Mouse (Mus musculus) heart, embryonic 11.5 days (tissue): ENCODE measurements around the gene Cnot1. TPM values are rescaled to one million over a fixed set of nuclear protein-coding genes. Genes with fewer than 3 reads are reported as not detected.

Source experiments
- ATAC-seq: fragments of 200-750 bp; cut with Nextera tagmentation; replicated peaks from 2 replicates; pipeline ENCODE4 v1.8.0; 2017; ENCODE audit warnings: moderate library complexity; ENCODE audit not compliant: insufficient number of reproducible peaks, low FRiP score, low TSS enrichment
- H3K27ac ChIP-seq: fragments of 300-500 bp; sonication (generic); 2 replicates; pipeline ENCODE4 v1.5.1; 2014; ENCODE audit warnings: mild to moderate bottlenecking, low read depth, low read length
- H3K27me3 ChIP-seq: fragments of 300-500 bp; sonication (generic); 2 replicates; pipeline ENCODE4 v1.6.1; 2014; ENCODE audit warnings: mild to moderate bottlenecking, low read length, mixed read lengths; ENCODE audit not compliant: control insufficient read depth, insufficient read depth
- H3K36me3 ChIP-seq: fragments of 300-500 bp; sonication (generic); 2 replicates; pipeline ENCODE4 v1.6.1; 2014; ENCODE audit warnings: mild to moderate bottlenecking, low read length, moderate library complexity, mixed read lengths; ENCODE audit not compliant: control insufficient read depth, insufficient read depth
- H3K4me1 ChIP-seq: fragments of 300-500 bp; sonication (generic); 2 replicates; pipeline ENCODE4 v1.6.1; 2014; ENCODE audit warnings: low read length; ENCODE audit not compliant: control insufficient read depth, insufficient read depth
- H3K4me2 ChIP-seq: fragments of 300-500 bp; sonication (generic); 2 replicates; pipeline ENCODE4 v1.6.1; 2014; ENCODE audit warnings: mild to moderate bottlenecking, moderate library complexity
- H3K4me3 ChIP-seq: fragments of 300-500 bp; sonication (generic); 2 replicates; pipeline ENCODE4 v1.5.1; 2014; ENCODE audit warnings: low read depth, low read length
- H3K9ac ChIP-seq: fragments of 300-500 bp; sonication (generic); 2 replicates; pipeline ENCODE4 v1.6.1; 2014; ENCODE audit warnings: mild to moderate bottlenecking, low read depth, low read length, moderate library complexity
- H3K9me3 ChIP-seq: fragments of 300-500 bp; sonication (generic); replicated peaks from 2 replicates; pipeline ENCODE4 v1.6.1; 2016; ENCODE audit warnings: low read length; ENCODE audit not compliant: control insufficient read depth
- WGBS: fragments of 180-500 bp; shearing (Covaris S2); extraction: QIAGEN DNeasy Blood & Tissue Kit; methylation state at CpG from one replicate; pipeline ENCODE4 v1.1.7; 2014; ENCODE audit not compliant: insufficient replicate concordance; 5-methylcytosine and 5-hydroxymethylcytosine counted together
- polyA plus RNA-seq: library from polyadenylated mRNA; unstranded; fragments of >200 nt; fragmentation: Nextera tagmentation; extraction: Ambion mirVana; gene quantifications from 2 replicates; pipeline ENCODE4 v1.2.1, GENCODE M21; 2014

The Cnot1 gene
- 72.8 and 94.6 TPM in 2 replicates for polyA plus RNA-seq

GRCm38 (mm10) chr8:95807331-95807843 lies at the start of gene Cnot1:
Gene Cnot1 (minus strand): TSS chr8:95807464.
- ATAC-seq = peak; percentile 95
- WGBS = under 1% methylated on average over 43 of the region's 44 CpGs
- H3K9ac ChIP-seq = peak within 1 kb of the TSS; percentile 100
- H3K36me3 ChIP-seq = no peaks in the 10 kb centered on the region
- peaks cover 22% of the 10 kb centered on the region for H3K4me1 ChIP-seq
- H3K27me3 ChIP-seq = no peaks in the 10 kb centered on the region
- H3K9me3 ChIP-seq = no peaks in the 10 kb centered on the region
- H3K4me3 ChIP-seq = peak within 1 kb of the TSS; percentile 100
- peak within 1 kb of the TSS; percentile 98 for H3K27ac ChIP-seq
- H3K4me2 ChIP-seq = peak within 1 kb of the TSS; percentile 97

GRCm38 (mm10) chr8:95854174-95854573 lies 46.9 kb upstream of the Cnot1 start:
- Histone ChIP-seq H3K4me3 (no peak overlapping the region), H3K36me3 (no peaks in the 10 kb centered on the region), H3K4me2 (no peak overlapping the region), H3K27me3 (no peaks in the 10 kb centered on the region), H3K27ac (no peak overlapping the region), H3K9ac (no peak overlapping the region), H3K9me3 (no peaks in the 10 kb centered on the region), H3K4me1 (peaks cover 9% of the 10 kb centered on the region)
- WGBS = 80% methylated on average over 6 of the region's 6 CpGs
- no peak for ATAC-seq

- H3K36me3 ChIP-seq = peaks cover under 1% of the 10 kb centered on the region; the same call in 1 of the 2 replicates
- ATAC-seq = peak; percentile 89
- peak within 1 kb of the TSS; percentile 88 for H3K4me2 ChIP-seq
- H3K9me3 ChIP-seq = no peaks in the 10 kb centered on the region
- peak within 1 kb of the TSS; percentile 83 for H3K4me3 ChIP-seq
- peaks cover 9% of the 10 kb centered on the region for H3K4me1 ChIP-seq
- H3K27me3 ChIP-seq = no peaks in the 10 kb centered on the region
- WGBS = 17% methylated on average over 22 of the region's 22 CpGs
- no peak within 1 kb of the TSS for H3K27ac ChIP-seq
- peak within 1 kb of the TSS; percentile 82 for H3K9ac ChIP-seq
Measured at GRCm38 (mm10) chr8:95853102-95853843, 46.0 kb upstream of the Cnot1 start, which contains the start of gene Slc38a7. Gene Slc38a7 (minus strand): TSS chr8:95853539.

GRCm38 (mm10) chr8:95852290-95852689 lies 45.0 kb upstream of the Cnot1 start:
- no peak for ATAC-seq
- Histone ChIP-seq H3K9ac (no peak overlapping the region), H3K4me1 (peaks cover 9% of the 10 kb centered on the region), H3K4me2 (peak overlapping the region; percentile 88), H3K27me3 (no peaks in the 10 kb centered on the region), H3K36me3 (peaks cover 5% of the 10 kb centered on the region; the same call in 1 of the 2 replicates), H3K27ac (no peak overlapping the region), H3K9me3 (no peaks in the 10 kb centered on the region), H3K4me3 (peak overlapping the region; percentile 83)
- 61% methylated on average over 4 of the region's 4 CpGs for WGBS

- Histone ChIP-seq H3K36me3 (peaks cover 5% of the 10 kb centered on the region; the same call in 1 of the 2 replicates), H3K4me3 (no peak overlapping the region), H3K9me3 (no peaks in the 10 kb centered on the region), H3K27me3 (no peaks in the 10 kb centered on the region), H3K27ac (no peak overlapping the region), H3K4me1 (peaks cover 9% of the 10 kb centered on the region), H3K4me2 (no peak overlapping the region), H3K9ac (no peak overlapping the region)
- WGBS = 92% methylated on average over 2 of the region's 2 CpGs
- no peak for ATAC-seq
Measured at GRCm38 (mm10) chr8:95850326-95850725, 43.1 kb upstream of the Cnot1 start.

- H3K4me3 ChIP-seq = no peak overlapping the region
- H3K9me3 ChIP-seq = no peaks in the 10 kb centered on the region
- no peak overlapping the region for H3K27ac ChIP-seq
- no peak overlapping the region for H3K9ac ChIP-seq
- no peaks in the 10 kb centered on the region for H3K27me3 ChIP-seq
- 85% methylated on average over 19 of the region's 19 CpGs for WGBS
- no peak for ATAC-seq
- H3K4me2 ChIP-seq = no peak overlapping the region
- peaks cover 9% of the 10 kb centered on the region for H3K4me1 ChIP-seq
- H3K36me3 ChIP-seq = peaks cover 5% of the 10 kb centered on the region; the same call in 1 of the 2 replicates
Measured at GRCm38 (mm10) chr8:95848734-95849464, 41.6 kb upstream of the Cnot1 start.

GRCm38 (mm10) chr8:95848061-95848551 lies 40.8 kb upstream of the Cnot1 start:
- Histone ChIP-seq H3K27me3 (no peaks in the 10 kb centered on the region), H3K4me3 (no peak overlapping the region), H3K4me1 (peaks cover 9% of the 10 kb centered on the region), H3K9ac (no peak overlapping the region), H3K27ac (no peak overlapping the region), H3K4me2 (no peak overlapping the region; the same call in 1 of the 2 replicates), H3K36me3 (peaks cover 5% of the 10 kb centered on the region; the same call in 1 of the 2 replicates), H3K9me3 (no peaks in the 10 kb centered on the region)
- ATAC-seq = no peak; the same call in 1 of the 2 replicates
- 77% methylated on average over 24 of the region's 24 CpGs for WGBS

GRCm38 (mm10) chr8:95845026-95845425 lies 37.8 kb upstream of the Cnot1 start:
- H3K27ac ChIP-seq = no peak overlapping the region
- no peak for ATAC-seq
- H3K9ac ChIP-seq = no peak overlapping the region
- peaks cover 5% of the 10 kb centered on the region; the same call in 1 of the 2 replicates for H3K36me3 ChIP-seq
- H3K27me3 ChIP-seq = no peaks in the 10 kb centered on the region
- H3K4me2 ChIP-seq = no peak overlapping the region
- no peak overlapping the region for H3K4me3 ChIP-seq
- no peaks in the 10 kb centered on the region for H3K4me1 ChIP-seq
- 79% methylated on average over 7 of the region's 7 CpGs for WGBS
- H3K9me3 ChIP-seq = no peaks in the 10 kb centered on the region
